Mouse (Mus musculus) embryonic facial prominence, embryonic 10.5 days (tissue): ENCODE data around the gene Acot10. TPM values are rescaled to one million over a fixed set of nuclear protein-coding genes. Genes with fewer than 3 reads are reported as not detected.
"Not testable (repeated sequence)": the region's sequence is repeated elsewhere in the genome, so short reads cannot be mapped to it uniquely, and the experiment has no call there.

ENCODE experiments used
- DNase-seq: peaks from one replicate; pipeline ENCODE4 v3.0.0-alpha.2; 2017; ENCODE audit warnings: low spot score
- H3K27ac ChIP-seq: fragments of 300-500 bp; sonication (generic); replicated peaks from 2 replicates; pipeline ENCODE4 v1.5.1; 2016; ENCODE audit warnings: mild to moderate bottlenecking
- H3K27me3 ChIP-seq: fragments of 300-500 bp; sonication (generic); replicated peaks from 2 replicates; pipeline ENCODE4 v1.6.1; 2016; ENCODE audit warnings: low read depth, mild to moderate bottlenecking; ENCODE audit not compliant: poor library complexity, severe bottlenecking
- H3K36me3 ChIP-seq: fragments of 300-500 bp; sonication (generic); replicated peaks from 2 replicates; pipeline ENCODE4 v1.6.1; 2016; ENCODE audit warnings: mild to moderate bottlenecking, moderate library complexity
- H3K4me1 ChIP-seq: fragments of 300-500 bp; sonication (generic); 2 replicates; pipeline ENCODE4 v1.6.1; 2016
- H3K4me3 ChIP-seq: fragments of 300-500 bp; sonication (generic); 2 replicates; pipeline ENCODE4 v1.5.1; 2016; ENCODE audit warnings: mild to moderate bottlenecking, moderate library complexity
- H3K9me3 ChIP-seq: fragments of 300-500 bp; sonication (generic); 2 replicates; pipeline ENCODE4 v1.6.1; 2016; ENCODE audit warnings: mild to moderate bottlenecking
- WGBS: fragments of 180-500 bp; shearing (Covaris S2); methylation state at CpG from one replicate; pipeline ENCODE4 v1.1.7; 2016; 5-methylcytosine and 5-hydroxymethylcytosine counted together
- polyA plus RNA-seq: library from polyadenylated mRNA; unstranded; fragments of >200 nt; fragmentation: Nextera tagmentation; extraction: Ambion mirVana; gene quantifications from 2 replicates; pipeline ENCODE4 v1.2.1, GENCODE M21; 2016

The Acot10 gene
- not detected in 2 replicates for polyA plus RNA-seq

GRCm38 (mm10) chr15:20666650-20667049 is at the start of gene Acot10:
Acot10 (minus strand) TSS chr15:20666750.
- DNase-seq: no peak
- H3K27ac ChIP-seq: no peak within 1 kb of the TSS
- H3K27me3 ChIP-seq: no peaks in the 10 kb centered on the region
- no peaks in the 10 kb centered on the region for H3K9me3 ChIP-seq
- H3K4me1 ChIP-seq: no peaks in the 10 kb centered on the region
- WGBS: 90% methylated on average over 10 of the region's 10 CpGs
- no peaks in the 10 kb centered on the region for H3K36me3 ChIP-seq
- no peak within 1 kb of the TSS for H3K4me3 ChIP-seq

GRCm38 (mm10) chr15:20711859-20712258 is 45.3 kb upstream of the Acot10 start:
- H3K4me3 ChIP-seq: no peak overlapping the region
- no peak for DNase-seq
- H3K36me3 ChIP-seq: no peaks in the 10 kb centered on the region
- H3K27ac ChIP-seq: no peak overlapping the region
- H3K4me1 ChIP-seq: no peaks in the 10 kb centered on the region
- 90% methylated on average over 4 of the region's 4 CpGs for WGBS
- H3K9me3 ChIP-seq: no peaks in the 10 kb centered on the region
- no peaks in the 10 kb centered on the region for H3K27me3 ChIP-seq

DNA sequence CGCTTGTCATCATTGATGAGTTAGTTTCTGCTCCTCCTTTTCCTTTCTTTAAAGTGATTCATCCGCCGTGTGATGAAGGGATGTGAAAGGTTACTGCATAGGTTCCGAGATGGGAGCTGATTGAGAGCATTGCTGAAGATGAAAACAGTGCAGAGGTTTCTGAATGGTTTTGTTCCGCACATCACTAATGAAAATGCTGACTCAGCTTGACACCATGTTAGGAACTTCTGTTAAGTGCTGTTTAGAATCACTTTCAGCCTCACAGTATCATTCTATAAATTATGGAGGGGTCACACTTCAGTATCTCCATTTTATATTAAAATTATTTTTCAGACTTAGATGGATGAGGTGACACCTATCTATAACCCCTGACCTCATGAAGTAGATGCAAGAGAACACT is 29.7 kb upstream of the Acot10 start:
- H3K27ac ChIP-seq: no peak overlapping the region
- 90% methylated on average over 5 of the region's 5 CpGs for WGBS
- no peaks in the 10 kb centered on the region for H3K9me3 ChIP-seq
- H3K4me1 ChIP-seq: no peaks in the 10 kb centered on the region
- H3K27me3 ChIP-seq: no peaks in the 10 kb centered on the region
- no peak for DNase-seq
- no peak overlapping the region for H3K4me3 ChIP-seq
- H3K36me3 ChIP-seq: no peaks in the 10 kb centered on the region

DNA sequence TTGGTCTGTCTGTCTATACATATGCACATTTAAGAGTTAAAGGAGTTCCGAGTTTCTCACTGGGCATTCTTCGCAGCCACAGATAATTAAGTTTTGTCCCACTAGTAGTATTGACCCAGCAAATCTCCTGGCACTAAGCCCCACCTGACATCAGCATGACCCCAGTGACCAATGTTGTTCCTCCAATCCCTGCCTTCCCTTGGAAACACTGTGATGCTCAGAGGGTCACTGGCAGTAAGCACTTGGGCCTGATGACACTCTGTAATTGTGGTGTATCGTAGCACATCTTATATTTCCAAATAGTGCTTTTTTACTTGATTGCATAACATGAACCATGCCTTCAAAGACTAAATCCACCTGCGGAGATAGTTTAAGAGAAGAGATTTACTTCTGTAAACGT is 17.6 kb upstream of the Acot10 start:
- no peaks in the 10 kb centered on the region for H3K27me3 ChIP-seq
- DNase-seq: peak; percentile 9
- H3K36me3 ChIP-seq: no peaks in the 10 kb centered on the region
- no peak overlapping the region for H3K27ac ChIP-seq
- H3K4me3 ChIP-seq: no peak overlapping the region
- H3K4me1 ChIP-seq: 0 out of 2 replicates have a peak, but pooled peaks cover 3% of the 10 kb centered on the region
- WGBS: 62% methylated on average over 5 of the region's 5 CpGs
- H3K9me3 ChIP-seq: no peaks in the 10 kb centered on the region

GRCm38 (mm10) chr15:20682719-20683118 is 16.2 kb upstream of the Acot10 start:
- Histone ChIP-seq H3K4me3 (no peak overlapping the region), H3K4me1 (0 out of 2 replicates have a peak, but pooled peaks cover 3% of the 10 kb centered on the region), H3K9me3 (no peaks in the 10 kb centered on the region), H3K36me3 (no peaks in the 10 kb centered on the region), H3K27me3 (no peaks in the 10 kb centered on the region), H3K27ac (no peak overlapping the region)
- WGBS: 84% methylated on average over 2 of the region's 2 CpGs
- DNase-seq: no peak

- not testable (repeated sequence) for H3K27ac ChIP-seq, H3K27me3 ChIP-seq, H3K4me1 ChIP-seq, H3K4me3 ChIP-seq, H3K36me3 ChIP-seq, H3K9me3 ChIP-seq, DNase-seq
- 65% methylated on average over 2 of the region's 2 CpGs for WGBS
Observed at GRCm38 (mm10) chr15:20669507-20669906, 3.0 kb upstream of the Acot10 start.

GRCm38 (mm10) chr15:20667989-20668388 is 1.4 kb upstream of the Acot10 start:
- no peak overlapping the region for H3K4me3 ChIP-seq
- no peaks in the 10 kb centered on the region for H3K9me3 ChIP-seq
- H3K4me1 ChIP-seq: no peaks in the 10 kb centered on the region
- no peaks in the 10 kb centered on the region for H3K36me3 ChIP-seq
- no peak for DNase-seq
- 78% methylated on average over 1 of the region's 1 CpGs for WGBS
- H3K27ac ChIP-seq: no peak overlapping the region
- no peaks in the 10 kb centered on the region for H3K27me3 ChIP-seq

- Histone ChIP-seq H3K4me1 (no peaks in the 10 kb centered on the region), H3K4me3 (no peak overlapping the region), H3K9me3 (no peaks in the 10 kb centered on the region), H3K27me3 (no peaks in the 10 kb centered on the region), H3K36me3 (no peaks in the 10 kb centered on the region), H3K27ac (no peak overlapping the region)
- no peak for DNase-seq
Observed at GRCm38 (mm10) chr15:20667350-20667749, 800 bp upstream of the Acot10 start.

DNA sequence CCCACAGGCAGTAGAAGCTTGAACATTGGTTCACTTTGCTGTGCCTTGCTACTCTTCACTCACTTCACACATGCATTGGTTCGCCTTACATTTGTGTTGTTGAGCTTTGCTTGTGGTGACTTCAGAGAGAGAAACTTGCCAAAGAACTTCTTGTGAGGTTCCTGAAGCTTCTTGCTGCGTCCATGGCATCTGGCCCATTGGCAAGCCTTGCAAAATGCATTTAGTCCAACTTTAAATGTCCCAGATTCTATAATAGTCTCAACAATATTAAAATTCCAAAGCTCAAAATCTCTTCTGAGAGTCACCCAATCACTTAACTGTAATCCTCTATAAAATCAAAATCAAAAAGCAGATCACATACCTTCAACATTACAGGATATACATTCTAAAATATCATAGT is 6.3 kb downstream of the Acot10 start:
- Histone ChIP-seq H3K4me1 (no peaks in the 10 kb centered on the region), H3K36me3 (no peaks in the 10 kb centered on the region), H3K4me3 (no peak overlapping the region), H3K27ac (no peak overlapping the region), H3K27me3 (no peaks in the 10 kb centered on the region), H3K9me3 (no peaks in the 10 kb centered on the region)
- 76% methylated on average over 2 of the region's 2 CpGs for WGBS
- DNase-seq: no peak

GRCm38 (mm10) chr15:20642905-20643414 is 23.6 kb downstream of the Acot10 start:
- Histone ChIP-seq H3K4me1 (no peaks in the 10 kb centered on the region), H3K27me3 (no peaks in the 10 kb centered on the region), H3K4me3 (no peak overlapping the region), H3K36me3 (no peaks in the 10 kb centered on the region), H3K9me3 (no peaks in the 10 kb centered on the region), H3K27ac (no peak overlapping the region)
- WGBS: 94% methylated on average over 3 of the region's 3 CpGs
- DNase-seq: no peak

DNA sequence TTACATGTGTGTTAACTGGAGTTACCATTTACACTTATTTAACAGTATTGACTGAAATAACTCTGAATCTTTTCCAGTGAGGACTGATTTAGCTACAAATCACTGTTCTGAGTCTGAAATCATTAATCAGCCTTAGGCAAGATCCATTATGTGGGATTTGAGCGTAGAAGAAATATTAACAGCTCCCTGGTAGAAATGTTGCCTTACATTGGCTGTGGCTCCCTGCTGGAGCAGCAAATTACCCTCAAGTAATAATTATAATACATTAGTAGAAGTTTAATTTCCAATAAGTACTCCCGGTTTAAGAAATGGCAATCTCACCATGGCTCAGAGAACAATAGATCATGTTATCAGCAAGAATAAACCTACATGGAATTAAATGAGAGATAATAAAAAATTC is 27.4 kb downstream of the Acot10 start:
- no peak for DNase-seq
- WGBS: 91% methylated on average over 2 of the region's 2 CpGs

GRCm38 (mm10) chr15:20634593-20634992 is 32.0 kb downstream of the Acot10 start:
- Histone ChIP-seq H3K4me1 (no peaks in the 10 kb centered on the region), H3K4me3 (no peak overlapping the region), H3K27ac (no peak overlapping the region), H3K9me3 (no peaks in the 10 kb centered on the region), H3K27me3 (no peaks in the 10 kb centered on the region), H3K36me3 (no peaks in the 10 kb centered on the region)
- DNase-seq: no peak
- 79% methylated on average over 2 of the region's 2 CpGs for WGBS

More for the DNA sequence above, 27.4 kb downstream of the Acot10 start:
- no peaks in the 10 kb centered on the region for H3K36me3 ChIP-seq
- no peak overlapping the region for H3K27ac ChIP-seq
- no peaks in the 10 kb centered on the region for H3K4me1 ChIP-seq
- H3K27me3 ChIP-seq: no peaks in the 10 kb centered on the region
- no peak overlapping the region for H3K4me3 ChIP-seq
- H3K9me3 ChIP-seq: no peaks in the 10 kb centered on the region
